Mouse (Mus musculus): ENCODE results near the gene Zfp184.

The Zfp184 gene

GRCm38 (mm10) chr13:21980981-21981802 lies 36.3 kb downstream of the Zfp184 start, which contains the start of gene Pom121l2:
Pom121l2 (plus strand) TSS chr13:21981194.
- no peak for DNase-seq (ENCODE audit: low read depth in 1 of 2, low spot score in 2 of 2)

GRCm38 (mm10) chr13:21981803-21982193 lies 36.9 kb downstream of the Zfp184 start:
- DNase-seq (ENCODE audit: low read depth in 1 of 2, low spot score in 2 of 2) = no peak

GRCm38 (mm10) chr13:21984486-21984885 lies 39.6 kb downstream of the Zfp184 start:
- DNase-seq (ENCODE audit: low read depth in 1 of 2, low spot score in 2 of 2) = no peak

- no peak for DNase-seq (ENCODE audit: low read depth in 1 of 2, low spot score in 2 of 2)
Measured at GRCm38 (mm10) chr13:21992550-21992949, 47.7 kb downstream of the Zfp184 start.

- no peak for DNase-seq (ENCODE audit: low read depth in 1 of 2, low spot score in 2 of 2)
Measured at GRCm38 (mm10) chr13:21993957-21994738, 49.3 kb downstream of the Zfp184 start.

- DNase-seq (ENCODE audit: low read depth in 1 of 2, low spot score in 2 of 2) = no peak
Measured at GRCm38 (mm10) chr13:21994896-21995295, 50.0 kb downstream of the Zfp184 start.

- DNase-seq (ENCODE audit: low read depth in 1 of 2, low spot score in 2 of 2) = no peak
Measured at GRCm38 (mm10) chr13:21995331-21995914, 50.5 kb downstream of the Zfp184 start.

GRCm38 (mm10) chr13:21996101-21996839 lies 51.4 kb downstream of the Zfp184 start:
- DNase-seq (ENCODE audit: low read depth in 1 of 2, low spot score in 2 of 2) = no peak

GRCm38 (mm10) chr13:21996840-21997185 lies 51.9 kb downstream of the Zfp184 start:
- DNase-seq (ENCODE audit: low read depth in 1 of 2, low spot score in 2 of 2) = no peak

GRCm38 (mm10) chr13:21997201-21997820 lies 52.4 kb downstream of the Zfp184 start:
- no peak for DNase-seq (ENCODE audit: low read depth in 1 of 2, low spot score in 2 of 2)

GRCm38 (mm10) chr13:21997821-21998220 lies 52.9 kb downstream of the Zfp184 start:
- no peak for DNase-seq (ENCODE audit: low read depth in 1 of 2, low spot score in 2 of 2)

- DNase-seq (ENCODE audit: low read depth in 1 of 2, low spot score in 2 of 2) = no peak
Measured at GRCm38 (mm10) chr13:21998412-21998811, 53.5 kb downstream of the Zfp184 start.

GRCm38 (mm10) chr13:21999147-21999546 lies 54.3 kb downstream of the Zfp184 start:
- no peak for DNase-seq (ENCODE audit: low read depth in 1 of 2, low spot score in 2 of 2)

- DNase-seq (ENCODE audit: low read depth in 1 of 2, low spot score in 2 of 2) = no peak
Measured at GRCm38 (mm10) chr13:22001346-22001745, 56.5 kb downstream of the Zfp184 start.

GRCm38 (mm10) chr13:22001823-22002222 lies 56.9 kb downstream of the Zfp184 start:
- DNase-seq (ENCODE audit: low read depth in 1 of 2, low spot score in 2 of 2) = no peak

- no peak for DNase-seq (ENCODE audit: low read depth in 1 of 2, low spot score in 2 of 2)
Measured at GRCm38 (mm10) chr13:22005605-22006333, 60.9 kb downstream of the Zfp184 start.

- DNase-seq (ENCODE audit: low read depth in 1 of 2, low spot score in 2 of 2) = no peak
Measured at GRCm38 (mm10) chr13:22006334-22007120, 61.6 kb downstream of the Zfp184 start.

GRCm38 (mm10) chr13:22007121-22007510 lies 62.2 kb downstream of the Zfp184 start:
- DNase-seq (ENCODE audit: low read depth in 1 of 2, low spot score in 2 of 2) = no peak

GRCm38 (mm10) chr13:22007872-22008271 lies 63.0 kb downstream of the Zfp184 start:
- no peak for DNase-seq (ENCODE audit: low read depth in 1 of 2, low spot score in 2 of 2)
